Mouse (Mus musculus): ENCODE measurements around the gene Fez1.
A peak's percentile ranks its signal among the peaks of the same experiment; 100 is the strongest.

Fez1 gene

GRCm38 (mm10) chr9:36890552-36890951 lies 68.9 kb downstream of the Fez1 start:
- DNase-seq (ENCODE audit: low spot score in 2 of 2) = peak; percentile 52 to 65

GRCm38 (mm10) chr9:36893413-36893990 lies 71.8 kb downstream of the Fez1 start:
- DNase-seq (ENCODE audit: low spot score in 2 of 2) = no peak

GRCm38 (mm10) chr9:36894242-36894641 lies 72.6 kb downstream of the Fez1 start:
- DNase-seq (ENCODE audit: low spot score in 2 of 2) = no peak

- peak; percentile 55 to 76 for DNase-seq (ENCODE audit: low spot score in 2 of 2)
These were observed 73.5 kb downstream of the Fez1 start for GRCm38 (mm10) chr9:36895009-36895693.

GRCm38 (mm10) chr9:36898560-36898959 lies 76.9 kb downstream of the Fez1 start:
- no peak for DNase-seq (ENCODE audit: low spot score in 2 of 2)

GRCm38 (mm10) chr9:36900464-36900863 lies 78.8 kb downstream of the Fez1 start:
- DNase-seq (ENCODE audit: low spot score in 2 of 2) = no peak

GRCm38 (mm10) chr9:36905452-36905851 lies 83.8 kb downstream of the Fez1 start:
- no peak for DNase-seq (ENCODE audit: low spot score in 2 of 2)

- peak; percentile 81 to 85 for DNase-seq (ENCODE audit: low spot score in 2 of 2)
These were observed 94.7 kb downstream of the Fez1 start for GRCm38 (mm10) chr9:36916362-36916761.

- no peak for DNase-seq (ENCODE audit: low spot score in 2 of 2)
These were observed 95.3 kb downstream of the Fez1 start for GRCm38 (mm10) chr9:36916915-36917314.

- DNase-seq (ENCODE audit: low spot score in 2 of 2) = no peak
These were observed 96.9 kb downstream of the Fez1 start for GRCm38 (mm10) chr9:36918582-36918981.

- no peak for DNase-seq (ENCODE audit: low spot score in 2 of 2)
These were observed 97.8 kb downstream of the Fez1 start for GRCm38 (mm10) chr9:36919472-36919871.

GRCm38 (mm10) chr9:36921718-36922415 lies 100.2 kb downstream of the Fez1 start:
- no peak for DNase-seq (ENCODE audit: low spot score in 2 of 2)

- DNase-seq (ENCODE audit: low spot score in 2 of 2) = no peak
These were observed 102.1 kb downstream of the Fez1 start for GRCm38 (mm10) chr9:36923753-36924152.

Data from frontal cortex, postnatal 25 days (tissue).